Mouse (Mus musculus) lung, adult 18-20 months (tissue): ENCODE data around the gene Pacs2.

Source experiments
- DNase-seq, 2 experiments: peaks; one replicate each; pipeline ENCODE4 v3.0.0; 2022; ENCODE audit warnings: mixed read lengths in 2 of 2

Gene Pacs2

DNA sequence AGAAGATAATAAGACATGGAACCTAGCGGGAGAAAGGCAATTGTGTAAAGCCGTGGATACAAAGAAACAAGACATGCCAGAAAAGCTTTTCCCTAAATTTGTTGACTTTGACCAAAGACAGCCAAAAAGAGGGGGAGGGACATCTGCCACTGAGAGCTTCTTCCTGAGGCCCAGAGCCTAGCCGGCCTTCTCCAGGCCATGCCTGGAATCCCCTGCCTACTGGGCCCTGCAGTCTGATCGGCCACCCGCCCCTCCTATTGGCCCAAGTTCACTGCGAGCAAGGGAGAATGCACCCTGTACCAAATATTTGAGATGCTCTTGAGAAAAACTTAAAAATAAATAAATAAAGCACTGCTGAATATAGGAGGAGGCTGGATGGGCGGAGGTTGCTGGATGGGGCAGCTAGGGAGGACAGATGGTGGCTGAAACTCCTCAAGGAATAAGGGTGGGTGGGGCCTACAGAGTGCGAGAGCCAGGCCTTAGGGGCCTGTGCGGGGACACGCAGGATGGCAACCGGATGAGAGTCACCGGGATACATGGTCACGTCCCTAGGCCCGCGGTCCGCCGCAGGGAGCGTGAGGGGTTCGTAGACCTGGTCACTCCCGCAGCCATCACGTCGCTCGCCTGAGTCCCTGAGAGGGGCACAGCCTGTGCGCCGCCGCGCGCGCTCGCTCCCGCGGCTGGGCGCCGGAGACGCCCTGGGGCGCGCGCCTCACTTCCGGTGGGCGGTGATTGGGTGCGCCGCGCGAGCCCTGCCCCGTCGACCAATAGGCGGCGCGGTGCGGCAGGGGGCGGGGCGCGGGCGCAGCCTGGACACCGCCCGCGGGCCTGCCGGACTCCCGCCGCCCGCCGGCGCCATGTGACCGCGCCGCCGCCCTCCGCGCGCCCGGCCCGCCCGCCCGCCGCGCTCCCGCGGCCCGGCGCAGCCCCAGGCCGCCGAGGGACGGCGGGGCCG, at the start of gene Pacs2:
TSS of gene Pacs2 (plus strand) at position 905 of the 955 bp plus-strand sequence.
- peak; percentile 90 to 92 for DNase-seq

DNA sequence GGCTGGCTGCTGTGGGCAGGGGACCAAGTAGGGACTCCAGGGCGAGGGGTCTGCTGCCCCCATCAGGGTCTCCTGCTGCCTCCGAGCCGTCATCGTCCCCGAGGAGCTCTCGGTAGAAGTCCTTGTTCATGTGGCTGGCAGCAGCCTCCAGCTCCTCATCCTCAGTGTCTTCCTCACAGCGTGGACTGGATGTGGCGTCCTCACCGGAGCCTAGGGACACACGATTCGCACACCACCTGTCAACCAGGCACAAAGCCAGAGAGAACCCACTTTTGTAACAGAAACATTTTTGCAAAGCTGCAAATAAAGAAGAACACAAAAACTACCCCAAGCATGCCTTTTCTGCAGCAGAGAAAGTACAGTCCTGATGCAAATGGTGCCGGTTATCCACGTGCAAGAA, 48.5 kb upstream of the Pacs2 start:
- DNase-seq, result no peak

DNA sequence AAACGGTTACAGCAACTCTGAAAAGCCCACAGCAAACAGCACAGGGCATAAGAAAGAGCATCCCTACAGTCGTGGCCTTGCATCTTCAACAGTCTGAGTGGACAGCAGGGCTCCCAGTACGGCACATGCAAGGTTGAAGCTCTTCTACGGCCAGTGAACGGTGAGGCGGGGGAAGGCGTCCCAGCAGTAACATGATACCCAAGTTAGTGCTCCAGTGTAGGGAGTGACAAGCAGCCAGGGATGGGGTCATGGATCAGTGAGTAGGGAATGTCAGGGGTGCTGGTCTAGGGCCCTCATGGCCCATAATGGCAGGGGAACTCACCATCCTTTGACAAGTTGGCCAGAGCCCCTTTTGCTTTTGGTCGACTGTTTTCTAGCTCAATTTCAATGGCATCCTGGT, 45.4 kb upstream of the Pacs2 start:
- DNase-seq, result no peak

DNA sequence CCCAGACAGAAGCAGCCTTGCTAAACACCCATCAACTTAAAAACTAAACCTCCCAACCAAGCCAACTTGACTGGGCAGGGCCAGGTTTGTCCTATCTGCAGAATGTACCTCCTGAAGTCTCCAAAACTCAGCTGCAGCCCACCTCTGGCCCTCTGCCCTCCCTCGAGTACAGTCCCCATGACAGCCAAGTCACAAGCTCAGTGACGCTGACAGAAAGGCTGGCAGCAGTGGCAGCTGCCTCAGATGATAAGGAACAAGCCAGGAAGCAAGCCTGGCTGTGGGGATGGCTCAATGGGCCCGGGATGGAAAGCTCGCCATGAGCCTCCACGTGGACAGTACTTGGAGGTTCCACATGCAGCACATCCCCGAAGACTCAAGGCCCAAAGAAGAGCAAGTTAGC, 44.7 kb upstream of the Pacs2 start:
- DNase-seq, result no peak

DNA sequence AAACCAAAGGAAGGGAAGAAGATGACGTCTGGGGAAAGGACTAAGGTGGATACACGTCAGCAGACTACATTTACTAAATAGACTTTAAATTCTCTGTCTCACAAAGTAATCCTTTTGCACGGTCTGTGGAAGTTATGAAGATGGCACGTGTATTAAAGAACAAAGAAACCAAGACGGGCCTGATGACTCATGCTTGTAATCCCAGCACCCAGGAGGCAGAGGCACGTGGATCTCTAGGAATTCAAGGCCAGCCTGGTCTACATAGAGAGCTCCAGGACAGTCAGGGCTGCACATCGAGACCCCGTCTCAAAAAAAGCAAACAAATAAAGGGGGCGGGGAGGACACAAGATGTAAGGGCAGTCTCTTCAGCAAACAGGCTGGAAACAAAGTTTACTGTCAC, 39.6 kb upstream of the Pacs2 start:
- no peak for DNase-seq

DNA sequence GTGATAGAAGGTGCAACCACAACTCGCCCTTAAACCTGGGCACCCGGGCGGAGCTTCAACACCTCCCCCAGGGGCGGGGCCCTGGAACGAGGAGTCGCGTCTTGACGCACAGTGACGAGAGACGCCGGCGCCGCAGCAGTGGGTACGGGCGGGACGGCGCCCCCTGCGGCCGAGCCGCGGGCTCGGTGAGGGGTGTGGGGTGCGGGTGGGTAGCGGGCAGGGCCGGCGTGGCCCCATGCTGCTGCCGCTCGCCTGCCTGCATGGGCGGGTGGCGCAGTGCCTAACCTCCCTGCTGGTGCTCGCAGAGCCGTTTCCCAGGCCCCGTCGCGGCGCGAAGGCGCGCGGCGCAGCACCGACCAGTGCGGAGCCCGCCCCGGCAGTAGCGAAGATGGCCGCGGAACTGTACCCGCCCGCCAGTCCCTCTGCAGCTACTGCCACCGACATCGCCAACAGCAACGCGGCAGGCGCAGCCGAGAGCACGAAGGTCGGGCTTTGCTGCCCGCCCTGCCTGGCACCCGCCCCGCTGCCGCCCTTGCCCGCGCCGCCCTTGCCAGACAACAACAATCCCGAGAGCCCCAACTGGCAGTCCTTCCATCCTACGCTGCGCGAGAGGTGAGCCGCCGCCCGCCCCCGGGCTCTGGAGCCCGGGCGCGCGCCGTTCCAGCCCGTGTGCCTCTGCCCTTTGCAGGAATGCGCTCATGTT, 37.8 kb upstream of the Pacs2 start, which contains the start of gene Btbd6:
TSS of gene Btbd6 (plus strand) at position 112 of the 703 bp plus-strand sequence.
- peak; percentile 90 to 94 for DNase-seq

DNA sequence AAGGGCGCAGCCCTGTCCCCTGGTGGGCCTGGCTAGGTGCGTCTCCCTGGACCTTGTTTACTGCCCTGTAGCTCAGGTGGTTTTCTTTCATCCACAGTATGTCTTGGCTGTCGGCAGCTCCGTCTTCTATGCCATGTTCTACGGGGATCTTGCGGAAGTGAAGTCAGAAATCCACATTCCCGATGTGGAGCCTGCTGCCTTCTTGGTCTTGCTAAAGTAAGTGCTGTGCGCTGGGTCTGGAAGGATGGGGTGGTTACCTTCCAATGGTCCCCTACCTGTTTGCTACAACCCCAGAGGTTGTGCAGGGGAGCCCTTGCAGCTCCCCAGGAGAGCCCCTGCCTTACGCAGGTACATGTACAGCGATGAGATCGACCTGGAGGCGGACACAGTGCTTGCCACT, 37.2 kb upstream of the Pacs2 start:
- DNase-seq, result no peak

DNA sequence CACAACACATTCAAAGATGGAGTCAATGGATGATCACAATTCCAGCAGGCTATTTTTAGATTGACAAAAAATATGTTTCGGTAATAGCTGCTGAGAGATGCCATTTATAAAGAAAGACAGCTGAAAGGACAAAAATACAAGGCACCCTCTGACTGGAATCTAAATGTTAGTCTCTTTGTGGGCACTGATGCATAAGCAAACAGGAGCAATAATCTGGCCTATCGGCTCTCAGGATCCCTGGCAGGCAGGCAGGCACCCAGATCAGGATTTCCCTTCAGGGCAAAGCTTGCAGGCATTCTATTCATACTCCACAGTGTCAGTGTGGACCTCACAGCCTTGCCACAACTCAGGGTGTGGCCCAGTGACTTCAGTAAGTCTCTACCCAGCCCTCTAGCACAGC, 32.3 kb upstream of the Pacs2 start:
- DNase-seq, result no peak

DNA sequence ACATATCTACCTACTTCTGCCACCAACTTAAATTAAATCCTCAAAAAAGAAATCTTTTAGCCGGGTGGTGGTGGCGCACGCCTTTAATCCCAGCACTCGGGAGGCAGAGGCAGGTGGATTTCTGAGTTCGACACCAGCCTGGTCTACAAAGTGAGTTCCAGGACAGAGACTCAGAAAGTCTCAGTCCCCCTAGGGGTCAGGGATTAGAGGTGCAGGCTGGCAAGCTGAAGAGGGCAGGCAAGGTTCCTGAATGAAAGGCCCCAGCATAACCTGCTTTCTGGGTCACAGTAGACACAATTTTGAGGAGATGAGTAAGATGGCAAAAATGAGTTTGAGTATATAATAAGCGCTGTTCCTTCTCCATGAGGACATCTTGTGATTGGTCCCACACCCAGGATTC, 29.0 kb upstream of the Pacs2 start:
- no peak for DNase-seq

DNA sequence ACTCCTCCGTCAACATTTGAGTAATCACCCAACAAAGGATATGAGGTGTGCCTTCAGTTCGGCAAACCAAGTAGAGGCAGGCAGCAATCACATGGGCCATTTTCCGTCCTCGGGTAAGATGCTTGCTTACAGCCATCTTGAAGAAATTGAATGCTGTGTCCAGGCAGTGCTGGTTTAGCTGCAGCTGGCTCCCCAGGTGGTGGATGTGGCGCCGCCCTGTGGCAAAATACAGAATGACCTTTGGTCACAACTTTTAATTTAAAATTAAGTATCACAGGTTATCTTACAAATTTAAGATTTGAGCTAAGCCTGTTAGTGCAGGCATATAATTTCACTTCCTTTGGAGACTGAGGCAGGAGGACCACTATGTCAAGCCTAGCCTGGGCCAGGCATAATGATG, 26.4 kb upstream of the Pacs2 start:
- DNase-seq, result peak in 1 of 2 experiments; percentile 11

DNA sequence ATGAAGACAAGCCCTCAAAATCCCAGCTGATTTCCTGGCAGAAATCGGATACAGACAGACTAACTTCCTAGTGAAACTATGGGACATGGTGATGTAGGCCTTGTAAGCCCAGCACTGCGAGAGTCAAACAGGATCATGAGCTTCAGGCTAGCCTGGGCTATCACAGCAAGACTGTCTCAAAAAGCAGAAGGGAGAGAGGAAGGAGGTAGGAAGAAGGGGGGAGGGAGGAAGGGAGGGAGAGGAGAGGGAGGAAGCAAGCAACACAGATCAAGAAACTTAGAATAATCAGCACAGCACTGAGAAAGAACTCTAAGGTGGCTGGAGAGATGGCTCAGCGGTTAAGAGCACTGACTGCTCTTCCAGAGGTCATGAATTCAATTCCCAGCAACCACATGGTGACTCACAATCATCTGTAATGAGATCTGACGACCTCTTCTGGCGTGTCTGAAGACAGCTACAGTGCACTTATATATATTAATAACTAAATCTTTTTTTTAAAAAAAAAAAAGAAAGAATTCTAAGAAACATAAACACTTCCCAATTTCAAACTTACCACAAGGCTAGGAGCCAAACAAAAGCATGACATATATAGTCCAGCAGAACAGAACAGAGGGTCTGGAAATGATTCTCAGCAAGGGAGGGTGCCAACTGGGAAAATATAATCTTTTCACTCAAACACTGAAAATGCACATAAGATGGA, 23.5 kb upstream of the Pacs2 start:
- DNase-seq, result no peak

DNA sequence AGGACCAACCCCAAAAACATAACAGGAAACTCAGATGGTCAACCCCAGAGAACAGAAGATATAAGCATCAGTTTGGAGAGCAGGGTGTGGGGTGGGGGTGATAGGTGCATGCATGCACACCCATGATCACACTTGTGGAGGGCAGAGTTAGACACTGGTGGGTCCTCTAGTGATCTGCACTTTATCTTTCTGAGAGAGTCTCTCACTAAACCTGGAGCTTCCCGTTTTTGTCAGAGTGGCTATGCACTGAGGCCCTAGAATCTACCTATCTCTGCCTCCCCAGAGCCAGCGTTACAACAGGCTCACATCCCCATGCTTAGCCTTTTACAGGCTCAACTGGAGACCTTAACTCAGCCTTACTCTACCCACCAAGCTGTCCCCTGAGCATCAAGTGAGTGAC, 22.9 kb upstream of the Pacs2 start:
- no peak for DNase-seq

DNA sequence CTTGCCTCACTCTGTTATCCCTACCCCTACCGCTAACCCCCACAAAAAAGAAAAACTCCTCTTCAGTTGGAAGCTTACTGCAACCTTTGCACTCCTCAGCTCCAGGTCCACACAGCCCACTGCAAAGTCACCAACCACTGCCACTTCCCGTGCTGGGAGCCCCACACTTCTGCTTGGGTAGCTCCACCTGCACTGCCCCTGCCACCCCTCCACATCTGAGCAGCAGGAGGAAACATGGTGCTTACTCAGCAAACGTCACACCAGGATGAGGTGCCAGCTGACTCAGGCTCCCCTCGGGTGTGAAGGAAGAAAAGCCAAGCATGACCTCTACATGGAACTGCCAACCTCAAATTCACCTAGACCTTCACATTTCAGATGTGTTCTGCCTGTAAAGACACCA, 20.2 kb upstream of the Pacs2 start:
- no peak for DNase-seq

DNA sequence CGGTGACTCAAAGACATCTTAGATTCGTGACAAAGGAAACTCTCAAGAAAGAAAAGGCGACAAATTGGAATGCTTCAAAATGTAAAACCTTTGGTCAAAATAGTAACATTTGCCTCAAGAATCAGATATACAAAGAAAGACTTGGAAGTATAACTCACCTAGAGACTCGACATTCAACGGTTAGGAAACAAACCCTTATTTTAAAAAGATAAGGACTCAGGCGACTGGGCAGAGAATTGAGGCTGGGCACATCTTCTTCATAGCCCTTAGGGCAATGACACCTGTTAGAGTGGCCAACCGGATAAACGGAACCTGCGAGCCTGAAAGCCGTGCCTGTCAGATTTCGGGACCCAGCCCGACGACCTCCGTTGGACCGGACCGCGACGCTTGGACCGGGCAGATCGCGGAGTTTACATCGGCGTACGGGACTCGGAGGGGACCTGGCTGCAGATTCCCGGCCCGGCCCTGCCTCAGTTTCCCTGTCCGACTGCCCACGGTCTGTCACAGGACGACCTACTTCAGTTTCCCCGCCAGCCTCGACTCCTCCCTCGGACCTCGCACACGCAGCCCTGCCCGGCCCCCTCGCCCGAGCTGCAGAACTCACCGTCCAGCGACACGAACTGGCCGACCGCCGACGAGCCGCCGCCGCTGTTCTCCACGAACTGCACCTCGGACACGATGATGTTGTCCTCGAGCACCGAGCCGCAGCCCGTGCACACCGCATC, 14.6 kb upstream of the Pacs2 start:
- DNase-seq, result no peak

DNA sequence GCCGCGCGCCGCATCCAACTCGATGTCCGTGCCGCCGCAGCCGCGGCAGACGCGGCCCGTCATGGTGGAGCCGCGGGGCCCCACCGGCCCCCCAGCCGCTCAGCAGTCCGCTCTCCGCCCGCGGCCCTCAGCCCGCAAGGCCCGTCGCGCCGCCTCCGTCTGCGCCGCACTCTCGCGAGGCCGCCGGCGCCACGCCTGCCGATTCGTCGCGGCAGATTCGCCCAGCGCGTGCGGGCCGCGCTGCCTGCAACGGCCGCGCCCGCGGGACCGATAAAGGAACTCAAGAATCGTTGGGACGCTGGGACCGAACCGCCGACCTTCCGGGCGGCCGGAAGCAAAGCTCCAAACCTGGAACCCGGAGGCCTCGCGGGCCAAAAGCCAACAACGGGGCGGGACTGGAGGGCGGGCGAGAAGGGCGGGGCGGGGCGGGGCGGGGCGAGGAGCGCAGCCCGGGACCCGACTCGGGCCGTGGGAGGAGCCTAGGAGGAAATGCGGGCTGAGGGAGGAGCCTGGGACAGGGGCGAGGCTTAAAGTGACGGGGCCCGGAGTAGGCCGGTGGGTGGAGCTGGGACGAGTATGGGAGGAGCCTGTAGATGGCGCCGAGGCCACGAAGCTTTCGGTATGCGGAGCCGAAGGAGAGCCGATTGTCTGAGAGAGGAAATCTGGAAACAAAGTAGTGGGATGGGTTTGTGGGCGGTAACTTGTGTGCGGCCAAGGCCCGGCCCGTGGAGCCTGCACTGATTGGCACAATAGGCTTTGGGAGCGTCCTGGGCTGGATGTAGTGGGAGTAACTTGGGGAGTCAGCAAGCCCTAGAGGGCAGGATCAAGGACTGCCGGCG, 13.8 kb upstream of the Pacs2 start, which contains the start of gene Brf1:
TSS of gene Brf1 (minus strand) at position 411 of the 839 bp plus-strand sequence.
- DNase-seq, result peak; percentile 98 to 99

DNA sequence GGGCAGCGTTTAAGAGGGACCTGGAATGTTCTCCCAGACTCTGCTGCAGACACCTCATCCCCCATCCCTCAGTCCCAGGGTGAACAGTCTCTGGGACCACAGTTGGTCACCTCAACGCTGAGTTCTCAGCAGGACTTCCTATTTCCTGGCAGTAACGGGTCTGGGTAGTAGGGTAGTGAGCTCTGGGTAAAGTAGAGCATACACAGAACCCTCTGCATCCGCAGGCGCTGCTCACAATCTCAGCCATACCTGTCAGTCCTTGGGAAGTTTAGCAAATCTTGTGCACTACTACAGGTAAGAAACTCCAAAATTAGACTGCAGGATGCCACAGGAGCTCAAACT, 13.2 kb upstream of the Pacs2 start:
- no peak for DNase-seq

DNA sequence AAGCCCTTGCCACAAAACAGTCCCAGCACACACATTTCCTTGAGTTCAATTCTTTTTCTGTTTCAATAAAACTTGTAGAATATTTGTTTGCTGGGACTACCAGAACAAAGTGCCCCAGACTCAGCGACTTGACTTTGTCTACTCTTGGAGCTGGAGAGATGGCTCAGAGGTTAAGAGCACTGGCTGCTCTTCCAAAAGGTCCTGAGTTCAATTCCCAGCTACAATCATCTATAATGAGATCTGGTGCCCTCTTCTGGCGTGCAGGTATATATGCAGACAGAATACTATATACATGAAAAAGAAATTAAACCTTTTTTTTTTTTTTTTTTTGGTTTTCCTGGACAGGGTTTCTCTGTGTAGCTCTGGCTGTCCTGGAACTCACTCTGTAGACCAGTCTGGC, 11.6 kb upstream of the Pacs2 start:
- DNase-seq, result no peak

DNA sequence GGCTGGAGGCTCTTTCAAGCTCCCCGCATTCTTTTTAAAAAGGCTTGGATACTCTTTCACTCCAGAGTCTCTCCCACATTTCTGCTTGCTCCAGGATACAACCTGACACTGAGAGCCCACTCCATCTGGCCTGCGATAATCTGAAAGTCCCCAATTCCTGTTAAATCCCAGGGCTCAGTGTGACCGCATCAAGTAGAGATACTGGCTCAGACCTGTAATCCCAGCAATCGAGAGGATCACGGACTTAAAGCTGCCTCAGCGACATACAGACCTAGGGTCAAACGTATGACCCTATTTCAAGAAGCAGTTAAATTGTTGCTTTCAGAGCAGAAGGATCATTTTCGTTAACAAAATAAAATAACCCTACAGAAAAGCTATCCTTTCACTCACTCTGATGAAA, 10.3 kb upstream of the Pacs2 start:
- no peak for DNase-seq

DNA sequence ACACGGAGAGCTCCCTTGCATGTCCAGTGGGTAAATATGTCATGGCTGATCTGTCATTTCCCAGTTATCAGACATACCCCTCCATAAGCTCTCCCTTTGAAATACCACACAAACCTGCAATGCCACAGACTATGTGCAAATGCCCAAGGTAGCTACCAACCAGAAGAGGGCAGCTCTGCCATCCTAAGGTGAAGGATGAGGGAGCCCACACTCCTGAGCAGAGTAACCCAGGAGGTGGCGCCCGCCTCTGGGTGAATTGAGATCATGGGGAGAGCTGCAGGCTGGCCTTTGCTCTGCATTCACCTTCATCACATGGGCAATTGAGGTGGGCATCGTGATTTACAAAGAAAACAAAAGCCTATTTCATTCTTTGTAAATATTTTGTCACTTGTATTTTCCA, 9.3 kb upstream of the Pacs2 start:
- DNase-seq, result peak; percentile 80 to 85

DNA sequence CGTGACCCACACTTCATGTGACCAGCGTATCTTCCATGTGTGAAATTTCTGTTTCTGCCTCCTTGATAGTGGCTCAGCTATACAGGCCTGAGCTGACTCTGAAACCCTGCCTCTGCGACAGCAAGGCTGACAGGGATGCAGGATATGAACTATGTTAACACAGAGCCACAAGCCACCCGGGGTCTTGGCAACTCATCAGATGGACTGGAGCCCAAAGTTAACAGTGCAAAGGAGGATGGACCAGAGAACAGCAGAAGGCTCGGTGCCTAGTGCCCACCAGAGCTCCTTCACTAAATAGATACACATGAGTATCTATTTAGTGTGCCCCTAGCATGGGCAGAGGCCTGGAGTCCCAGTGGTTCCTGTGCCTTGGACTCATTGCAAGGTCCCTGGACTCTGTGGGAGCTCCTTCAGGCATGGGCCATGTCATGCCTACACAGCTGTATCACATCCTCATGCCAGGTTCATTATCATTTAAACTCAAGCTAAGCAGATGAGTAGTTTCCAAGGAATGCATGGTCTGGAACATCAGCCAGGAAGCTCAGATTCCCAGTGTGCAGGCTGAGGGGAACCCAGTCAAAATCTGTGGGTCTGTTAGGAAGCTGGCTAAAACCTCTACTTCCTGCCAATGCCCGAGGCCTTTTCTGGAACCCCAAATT, 2.5 kb upstream of the Pacs2 start:
- peak in 1 of 2 experiments; percentile 16 for DNase-seq

DNA sequence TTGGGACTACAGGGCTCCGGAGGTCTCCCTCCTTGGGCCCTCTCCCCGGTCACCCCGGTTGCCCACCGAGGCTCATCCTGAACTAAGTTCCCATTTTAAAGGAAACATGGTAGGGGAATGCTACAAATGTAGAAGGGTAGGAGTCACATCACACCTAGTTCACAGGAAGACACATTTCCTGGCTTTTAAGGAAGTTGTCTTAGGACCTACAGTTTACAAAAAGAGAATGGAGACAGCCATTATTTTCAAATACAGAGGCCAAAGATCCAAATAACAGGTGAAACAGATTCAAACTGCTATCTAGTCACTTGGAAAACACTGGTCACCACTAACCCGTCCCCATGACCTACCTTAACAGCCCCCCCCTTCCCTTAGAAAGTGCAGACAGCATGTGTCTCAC, 1.9 kb upstream of the Pacs2 start:
- DNase-seq, result no peak
